Mouse (Mus musculus) embryonic fibroblast, embryonic 13.5 days (primary cell): ENCODE data around the gene Fam136a.

ENCODE experiments used
- CTCF ChIP-seq: IDR thresholded peaks from 2 replicates; pipeline ENCODE4 v1.5.1; 2011; ENCODE audit warnings: mild to moderate bottlenecking, control low read depth, low read length, moderate library complexity, borderline replicate concordance; ENCODE audit not compliant: insufficient read depth
- POLR2A ChIP-seq: IDR thresholded peaks from 2 replicates; pipeline ENCODE4 v1.6.1; 2011; ENCODE audit warnings: low read depth, mild to moderate bottlenecking, control low read depth, low read length, moderate library complexity

GRCm38 (mm10) chr6:86346063-86346462 lies 19.4 kb upstream of the Fam136a start:
- no peak for TF ChIP-seq CTCF
- no peak for TF ChIP-seq POLR2A
